Mouse (Mus musculus) inflammation-experienced regulatory T-cells (primary cell): Measurements from ENCODE around the gene H2-M2. TPM values are rescaled to one million over a fixed set of nuclear protein-coding genes. Genes with fewer than 3 reads are reported as not detected.

Experiments
- polyA plus RNA-seq, 2 experiments: library from polyadenylated mRNA; unstranded; fragments of 100-300 nt; shearing (Covaris generic); gene quantifications; one replicate each; pipeline ENCODE4 v1.2.1; 2017

The H2-M2 gene
- 1 to 10 TPM in 1 of 2 experiments, not detected in 1; 1.2 TPM for polyA plus RNA-seq

DNA sequence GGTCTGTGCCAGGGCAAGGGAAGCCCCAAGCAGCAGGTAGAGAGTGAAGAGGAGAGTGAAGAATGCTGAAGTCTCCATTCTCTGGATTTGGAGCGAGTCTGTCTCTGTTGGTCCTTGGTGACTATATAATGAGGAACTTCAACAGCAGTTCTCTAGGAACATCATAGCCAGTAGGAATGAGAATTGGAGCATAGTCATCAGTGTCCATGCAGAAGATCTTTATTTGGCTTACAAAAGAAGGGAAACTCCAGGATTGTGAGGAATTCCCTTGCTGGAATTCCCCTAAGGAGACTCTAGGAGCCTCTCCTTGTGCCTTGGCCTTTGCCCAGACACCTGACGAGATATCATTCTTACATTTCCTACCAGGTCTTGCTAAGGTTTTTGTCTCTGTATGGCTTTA, at the start of gene H2-M2:
Gene H2-M2, minus strand, starts transcription at position 101 of the 400 bp plus-strand sequence.

DNA sequence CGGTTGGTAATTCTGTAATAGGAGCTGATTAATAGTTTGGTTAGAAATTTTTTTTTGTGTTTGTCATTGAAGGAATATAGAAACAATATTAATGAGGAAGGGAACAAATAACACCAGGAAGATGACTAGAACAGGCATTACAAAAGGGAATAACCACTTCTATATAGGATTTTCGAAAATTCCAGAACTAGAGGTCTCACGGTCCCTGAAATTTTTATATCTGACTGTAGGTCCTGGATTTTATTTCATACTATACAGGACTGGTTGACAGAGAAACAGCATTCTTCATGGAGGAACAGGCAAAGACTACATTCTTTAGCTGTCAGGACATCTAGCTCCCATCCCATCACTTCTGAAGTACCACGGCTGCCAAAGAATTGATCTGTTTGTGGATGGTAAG, 24.4 kb upstream of the H2-M2 start, which contains the start of gene Olfr111:
Gene Olfr111, plus strand, starts transcription at position 301 of the 400 bp plus-strand sequence.

DNA sequence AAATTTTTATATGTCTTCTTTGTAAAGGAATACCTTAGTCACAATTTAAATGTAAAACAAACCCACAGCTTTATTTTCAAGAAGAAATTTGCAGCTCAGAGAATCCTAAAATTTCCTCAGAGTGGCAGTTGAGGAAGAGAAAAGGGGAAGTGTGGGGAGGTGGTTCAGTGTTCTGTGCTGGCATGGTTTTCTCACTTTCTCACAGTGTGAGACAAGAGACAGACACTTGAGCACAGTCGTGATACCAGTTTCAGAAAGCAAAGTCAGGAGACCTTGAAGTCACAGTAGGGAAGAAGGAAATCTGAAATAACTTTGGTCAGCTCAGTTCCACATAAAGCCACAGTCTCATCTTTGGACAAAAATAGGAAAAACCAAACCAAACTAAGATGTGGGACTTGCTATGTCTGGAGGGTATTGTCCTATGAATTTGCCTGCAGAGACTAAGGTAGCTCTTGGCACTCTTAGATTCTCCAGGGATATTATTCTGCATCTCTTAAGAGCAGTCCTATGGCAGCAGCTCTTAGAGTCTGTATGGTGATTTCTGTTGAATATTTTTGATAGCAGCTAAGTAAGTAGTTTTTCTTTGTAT, 8.7 kb upstream of the H2-M2 start, which contains the start of gene Olfr110:
Gene Olfr110, plus strand, starts transcription at position 539 of the 589 bp plus-strand sequence.

DNA sequence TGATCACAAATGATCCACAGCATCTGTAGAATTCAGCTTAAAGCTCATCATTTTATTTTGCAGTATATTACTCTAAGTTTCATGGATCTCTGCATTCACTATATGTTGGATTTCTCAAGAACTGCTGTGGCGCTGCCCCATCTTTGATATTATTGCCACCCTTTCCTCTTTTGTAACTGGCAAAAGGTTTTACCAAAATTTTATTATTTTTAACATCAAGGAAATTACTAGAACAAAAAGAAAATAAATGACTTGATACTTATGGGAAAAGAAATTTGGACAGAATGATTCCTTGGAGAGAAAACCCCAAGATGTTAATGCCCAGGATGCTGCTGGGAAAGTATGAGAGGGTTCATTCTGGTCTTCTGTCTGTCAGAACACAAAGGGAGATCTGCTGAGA, 24.7 kb downstream of the H2-M2 start, which contains the start of gene Olfr109:
Gene Olfr109, plus strand, starts transcription at position 301 of the 400 bp plus-strand sequence.

DNA sequence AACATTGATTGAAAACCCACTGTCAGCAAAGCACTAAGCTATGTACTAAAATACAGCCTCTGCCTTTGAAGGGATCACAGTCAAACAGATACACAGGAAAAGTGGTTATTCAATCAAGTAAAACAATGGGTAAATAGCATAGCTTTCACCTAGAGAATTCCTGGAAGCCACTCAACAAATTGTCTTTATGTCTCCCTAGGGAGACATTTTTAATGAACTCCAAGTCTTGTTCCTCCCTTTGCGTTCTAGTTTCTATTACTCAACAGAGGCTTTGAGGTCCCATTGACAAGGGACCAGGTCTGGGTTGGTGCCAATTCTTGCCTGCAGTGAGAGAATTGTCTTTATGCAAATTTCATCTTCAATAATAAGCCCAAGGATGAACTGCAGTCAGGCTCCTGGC, 38.2 kb downstream of the H2-M2 start, which contains the start of gene Olfr108:
Gene Olfr108, plus strand, starts transcription at position 301 of the 400 bp plus-strand sequence.

Other genes starting within 250 kb of the H2-M2 start
- gene Olfr97, start 246.2 kb downstream of the H2-M2 start, polyA plus RNA-seq: not detected
- under 1 TPM in 1 of 2 experiments, not detected in 1; 0.33 TPM for gene Olfr98, start 219.8 kb downstream of the H2-M2 start, polyA plus RNA-seq
- gene H2-M3, start 213.3 kb downstream of the H2-M2 start, polyA plus RNA-seq: 100 to 1,000 TPM; 103 to 115 TPM
- gene Olfr99, start 200.1 kb downstream of the H2-M2 start, polyA plus RNA-seq: 1 to 10 TPM; 2.4 to 4.4 TPM
- under 1 TPM in 1 of 2 experiments, not detected in 1; 0.34 TPM for gene Olfr101, start 179.2 kb downstream of the H2-M2 start, polyA plus RNA-seq
- gene Olfr102, start 166.5 kb downstream of the H2-M2 start, polyA plus RNA-seq: 1 to 10 TPM in 1 of 2 experiments, under 1 TPM in 1; 0.46 to 1.3 TPM
- not detected for gene Olfr103, start 143.9 kb downstream of the H2-M2 start, polyA plus RNA-seq
- not detected for gene Olfr104-ps, start 124.0 kb downstream of the H2-M2 start, polyA plus RNA-seq
- under 1 TPM in 1 of 2 experiments, not detected in 1; 0.12 TPM for gene Olfr105-ps, start 104.5 kb downstream of the H2-M2 start, polyA plus RNA-seq
- gene Olfr106-ps, start 93.2 kb downstream of the H2-M2 start, polyA plus RNA-seq: not detected
- under 1 TPM; 0.05 to 0.44 TPM for gene Olfr107, start 84.3 kb downstream of the H2-M2 start, polyA plus RNA-seq
- gene Olfr108, start 38.1 kb downstream of the H2-M2 start, polyA plus RNA-seq: not detected
- under 1 TPM; 0.02 to 0.33 TPM for gene Olfr109, start 24.6 kb downstream of the H2-M2 start, polyA plus RNA-seq
- gene Olfr110, start 8.9 kb upstream of the H2-M2 start, polyA plus RNA-seq: not detected
- gene Olfr111, start 24.5 kb upstream of the H2-M2 start, polyA plus RNA-seq: not detected
- gene Olfr112, start 85.9 kb upstream of the H2-M2 start, polyA plus RNA-seq: not detected
- gene Olfr113, start 94.1 kb upstream of the H2-M2 start, polyA plus RNA-seq: under 1 TPM in 1 of 2 experiments, not detected in 1; 0.17 TPM
- gene Olfr114, start 109.2 kb upstream of the H2-M2 start, polyA plus RNA-seq: not detected
- not detected for gene Olfr115, start 143.6 kb upstream of the H2-M2 start, polyA plus RNA-seq
- gene Olfr116, start 143.6 kb upstream of the H2-M2 start, polyA plus RNA-seq: not detected
- under 1 TPM; 0.15 to 0.19 TPM for gene Olfr117, start 180.2 kb upstream of the H2-M2 start, polyA plus RNA-seq
- under 1 TPM; 0.12 to 0.53 TPM for gene Olfr118, start 183.4 kb upstream of the H2-M2 start, polyA plus RNA-seq
- not detected for gene Olfr119, start 213.0 kb upstream of the H2-M2 start, polyA plus RNA-seq
- gene Olfr120, start 238.3 kb upstream of the H2-M2 start, polyA plus RNA-seq: under 1 TPM in 1 of 2 experiments, not detected in 1; 0.13 TPM